Mouse (Mus musculus): Measurements from ENCODE around the gene Ltv1. TPM values are rescaled to one million over a fixed set of nuclear protein-coding genes. Genes with fewer than 3 reads are reported as not detected.

The Ltv1 gene
- polyA plus RNA-seq, 1 experiment from 2014 or later: 80.1 TPM

GRCm38 (mm10) chr10:13168461-13168860 is 24.5 kb downstream of the Ltv1 start:
- H3K27ac ChIP-seq (ENCODE audit: low read depth): peak overlapping the region; percentile 76
- no peak overlapping the region for H3K9ac ChIP-seq (ENCODE audit: low read length)
- peaks cover 28% of the 10 kb centered on the region for H3K4me1 ChIP-seq (replicated peaks; ENCODE audit: control insufficient read depth, insufficient read depth, low read length)
- H3K4me3 ChIP-seq (ENCODE audit: low read depth, low read length): no peak overlapping the region
- no peaks in the 10 kb centered on the region for H3K27me3 ChIP-seq (replicated peaks; ENCODE audit: control insufficient read depth, insufficient read depth, low read length)
- DNase-seq (ENCODE audit: low spot score) (no peak), ATAC-seq (replicated peaks; ENCODE audit: low FRiP score, low TSS enrichment, low read depth) (no peak)
- WGBS: 42% methylated on average over 5 of the region's 5 CpGs
- H3K36me3 ChIP-seq (ENCODE audit: control insufficient read depth, insufficient read depth, low read length): no peaks in the 10 kb centered on the region
- H3K4me2 ChIP-seq (ENCODE audit: low read length): no peak overlapping the region
- no peaks in the 10 kb centered on the region for H3K9me3 ChIP-seq (ENCODE audit: control insufficient read depth, low read length)

- 71% methylated on average over 4 of the region's 4 CpGs for whole genome bisulfite sequencing
- no peak for ATAC-seq (replicated peaks; ENCODE audit: low FRiP score, low TSS enrichment, low read depth)
Observed at GRCm38 (mm10) chr10:13162031-13162430, 30.9 kb downstream of the Ltv1 start.

GRCm38 (mm10) chr10:13160913-13161312 is 32.1 kb downstream of the Ltv1 start:
- Histone ChIP-seq H3K27me3 (replicated peaks; ENCODE audit: control insufficient read depth, insufficient read depth, low read length) (no peaks in the 10 kb centered on the region), H3K27ac (ENCODE audit: low read depth) (no peak overlapping the region), H3K9ac (ENCODE audit: low read length) (no peak overlapping the region), H3K4me3 (ENCODE audit: low read depth, low read length) (no peak overlapping the region), H3K4me2 (ENCODE audit: low read length) (no peak overlapping the region), H3K4me1 (replicated peaks; ENCODE audit: control insufficient read depth, insufficient read depth, low read length) (no peaks in the 10 kb centered on the region), H3K9me3 (ENCODE audit: control insufficient read depth, low read length) (no peaks in the 10 kb centered on the region), H3K36me3 (ENCODE audit: control insufficient read depth, insufficient read depth, low read length) (no peaks in the 10 kb centered on the region)
- DNase-seq (ENCODE audit: low spot score): peak; percentile 6
- ATAC-seq (replicated peaks; ENCODE audit: low FRiP score, low TSS enrichment, low read depth): no peak
- WGBS: 94% methylated on average over 4 of the region's 4 CpGs

More at GRCm38 (mm10) chr10:13162031-13162430, 30.9 kb downstream of the Ltv1 start:
- DNase-seq (ENCODE audit: low spot score): peak; percentile 6
- Histone ChIP-seq H3K27ac (ENCODE audit: low read depth) (no peak overlapping the region), H3K27me3 (replicated peaks; ENCODE audit: control insufficient read depth, insufficient read depth, low read length) (no peaks in the 10 kb centered on the region), H3K9ac (ENCODE audit: low read length) (no peak overlapping the region), H3K4me2 (ENCODE audit: low read length) (no peak overlapping the region), H3K4me3 (ENCODE audit: low read depth, low read length) (no peak overlapping the region), H3K9me3 (ENCODE audit: control insufficient read depth, low read length) (no peaks in the 10 kb centered on the region), H3K36me3 (ENCODE audit: control insufficient read depth, insufficient read depth, low read length) (no peaks in the 10 kb centered on the region), H3K4me1 (replicated peaks; ENCODE audit: control insufficient read depth, insufficient read depth, low read length) (no peaks in the 10 kb centered on the region)

- Histone ChIP-seq H3K4me1 (replicated peaks; ENCODE audit: control insufficient read depth, insufficient read depth, low read length) (no peaks in the 10 kb centered on the region), H3K27me3 (replicated peaks; ENCODE audit: control insufficient read depth, insufficient read depth, low read length) (no peaks in the 10 kb centered on the region), H3K4me3 (ENCODE audit: low read depth, low read length) (no peak overlapping the region), H3K9me3 (ENCODE audit: control insufficient read depth, low read length) (no peaks in the 10 kb centered on the region), H3K9ac (ENCODE audit: low read length) (no peak overlapping the region), H3K27ac (ENCODE audit: low read depth) (no peak overlapping the region), H3K36me3 (ENCODE audit: control insufficient read depth, insufficient read depth, low read length) (no peaks in the 10 kb centered on the region), H3K4me2 (ENCODE audit: low read length) (no peak overlapping the region)
- DNase-seq (ENCODE audit: low spot score) (peak; percentile 18), ATAC-seq (replicated peaks; ENCODE audit: low FRiP score, low TSS enrichment, low read depth) (no peak)
- 93% methylated on average over 5 of the region's 5 CpGs for WGBS
Observed at GRCm38 (mm10) chr10:13155377-13155776, 37.6 kb downstream of the Ltv1 start.

GRCm38 (mm10) chr10:13152811-13153364 is 40.1 kb downstream of the Ltv1 start:
- Histone ChIP-seq H3K4me1 (replicated peaks; ENCODE audit: control insufficient read depth, insufficient read depth, low read length) (no peaks in the 10 kb centered on the region), H3K4me2 (ENCODE audit: low read length) (no peak overlapping the region), H3K9ac (ENCODE audit: low read length) (no peak overlapping the region), H3K4me3 (ENCODE audit: low read depth, low read length) (no peak overlapping the region), H3K36me3 (ENCODE audit: control insufficient read depth, insufficient read depth, low read length) (no peaks in the 10 kb centered on the region), H3K27ac (ENCODE audit: low read depth) (no peak overlapping the region), H3K9me3 (ENCODE audit: control insufficient read depth, low read length) (no peaks in the 10 kb centered on the region), H3K27me3 (replicated peaks; ENCODE audit: control insufficient read depth, insufficient read depth, low read length) (no peaks in the 10 kb centered on the region)
- ATAC-seq (replicated peaks; ENCODE audit: low FRiP score, low TSS enrichment, low read depth): no peak
- DNase-seq (ENCODE audit: low spot score): peak; percentile 28
- WGBS: 73% methylated on average over 4 of the region's 4 CpGs

GRCm38 (mm10) chr10:13151353-13151752 is 41.6 kb downstream of the Ltv1 start:
- ATAC-seq (replicated peaks; ENCODE audit: low FRiP score, low TSS enrichment, low read depth): no peak
- WGBS: 66% methylated on average over 5 of the region's 5 CpGs
- no peaks in the 10 kb centered on the region for H3K27me3 ChIP-seq (replicated peaks; ENCODE audit: control insufficient read depth, insufficient read depth, low read length)
- no peaks in the 10 kb centered on the region for H3K36me3 ChIP-seq (ENCODE audit: control insufficient read depth, insufficient read depth, low read length)
- no peaks in the 10 kb centered on the region for H3K9me3 ChIP-seq (ENCODE audit: control insufficient read depth, low read length)
- H3K4me2 ChIP-seq (ENCODE audit: low read length): no peak overlapping the region
- H3K27ac ChIP-seq (ENCODE audit: low read depth): no peak overlapping the region
- H3K4me1 ChIP-seq (replicated peaks; ENCODE audit: control insufficient read depth, insufficient read depth, low read length): no peaks in the 10 kb centered on the region
- H3K4me3 ChIP-seq (ENCODE audit: low read depth, low read length): no peak overlapping the region
- H3K9ac ChIP-seq (ENCODE audit: low read length): no peak overlapping the region
- DNase-seq (ENCODE audit: low spot score): peak; percentile 50

- no peaks in the 10 kb centered on the region for H3K36me3 ChIP-seq (ENCODE audit: control insufficient read depth, insufficient read depth, low read length)
- DNase-seq (ENCODE audit: low spot score) (no peak), ATAC-seq (replicated peaks; ENCODE audit: low FRiP score, low TSS enrichment, low read depth) (no peak)
- H3K4me3 ChIP-seq (ENCODE audit: low read depth, low read length): no peak overlapping the region
- H3K27ac ChIP-seq (ENCODE audit: low read depth): no peak overlapping the region
- no peaks in the 10 kb centered on the region for H3K4me1 ChIP-seq (replicated peaks; ENCODE audit: control insufficient read depth, insufficient read depth, low read length)
- 74% methylated on average over 3 of the region's 3 CpGs for WGBS
- H3K9ac ChIP-seq (ENCODE audit: low read length): no peak overlapping the region
- no peaks in the 10 kb centered on the region for H3K9me3 ChIP-seq (ENCODE audit: control insufficient read depth, low read length)
- H3K4me2 ChIP-seq (ENCODE audit: low read length): no peak overlapping the region
- H3K27me3 ChIP-seq (replicated peaks; ENCODE audit: control insufficient read depth, insufficient read depth, low read length): no peaks in the 10 kb centered on the region
Observed at GRCm38 (mm10) chr10:13150435-13150834, 42.5 kb downstream of the Ltv1 start.

GRCm38 (mm10) chr10:13140434-13140833 is 52.5 kb downstream of the Ltv1 start:
- H3K4me2 ChIP-seq (ENCODE audit: low read length): no peak overlapping the region
- ATAC-seq (replicated peaks; ENCODE audit: low FRiP score, low TSS enrichment, low read depth): no peak
- peaks cover 8% of the 10 kb centered on the region for H3K4me1 ChIP-seq (replicated peaks; ENCODE audit: control insufficient read depth, insufficient read depth, low read length)
- H3K4me3 ChIP-seq (ENCODE audit: low read depth, low read length): no peak overlapping the region
- 44% methylated on average over 2 of the region's 2 CpGs for WGBS
- no peak overlapping the region for H3K27ac ChIP-seq (ENCODE audit: low read depth)
- DNase-seq (ENCODE audit: low spot score): peak; percentile 51
- H3K27me3 ChIP-seq (replicated peaks; ENCODE audit: control insufficient read depth, insufficient read depth, low read length): no peaks in the 10 kb centered on the region
- H3K9ac ChIP-seq (ENCODE audit: low read length): no peak overlapping the region
- no peaks in the 10 kb centered on the region for H3K36me3 ChIP-seq (ENCODE audit: control insufficient read depth, insufficient read depth, low read length)
- H3K9me3 ChIP-seq (ENCODE audit: control insufficient read depth, low read length): 0 out of 2 replicates have a peak, but pooled peaks cover 3% of the 10 kb centered on the region

GRCm38 (mm10) chr10:13137906-13138305 is 55.1 kb downstream of the Ltv1 start:
- H3K36me3 ChIP-seq (ENCODE audit: control insufficient read depth, insufficient read depth, low read length): no peaks in the 10 kb centered on the region
- DNase-seq (ENCODE audit: low spot score): peak; percentile 15
- 93% methylated on average over 6 of the region's 6 CpGs for WGBS
- peaks cover 8% of the 10 kb centered on the region for H3K4me1 ChIP-seq (replicated peaks; ENCODE audit: control insufficient read depth, insufficient read depth, low read length)
- no peak overlapping the region for H3K4me2 ChIP-seq (ENCODE audit: low read length)
- no peak for ATAC-seq (replicated peaks; ENCODE audit: low FRiP score, low TSS enrichment, low read depth)
- no peak overlapping the region for H3K27ac ChIP-seq (ENCODE audit: low read depth)
- H3K27me3 ChIP-seq (replicated peaks; ENCODE audit: control insufficient read depth, insufficient read depth, low read length): no peaks in the 10 kb centered on the region
- H3K9ac ChIP-seq (ENCODE audit: low read length): no peak overlapping the region
- no peak overlapping the region for H3K4me3 ChIP-seq (ENCODE audit: low read depth, low read length)
- no peaks in the 10 kb centered on the region for H3K9me3 ChIP-seq (ENCODE audit: control insufficient read depth, low read length)
